Mouse (Mus musculus): Measurements from ENCODE around the gene Topors.

GRCm38 (mm10) chr4:40250984-40251383 is 18.7 kb downstream of the Topors start:
- TF ChIP-seq CTCF (IDR thresholded peaks at IDR 0.05; ENCODE audit: borderline replicate concordance, insufficient read depth, low read length) (no peak), POLR2A (IDR thresholded peaks at IDR 0.05; ENCODE audit: low read depth, low read length) (no peak)

Data from embryonic fibroblast, embryonic 13.5 days (primary cell).